Mouse (Mus musculus): ENCODE measurements around the gene Lbx2.

Gene Lbx2

DNA sequence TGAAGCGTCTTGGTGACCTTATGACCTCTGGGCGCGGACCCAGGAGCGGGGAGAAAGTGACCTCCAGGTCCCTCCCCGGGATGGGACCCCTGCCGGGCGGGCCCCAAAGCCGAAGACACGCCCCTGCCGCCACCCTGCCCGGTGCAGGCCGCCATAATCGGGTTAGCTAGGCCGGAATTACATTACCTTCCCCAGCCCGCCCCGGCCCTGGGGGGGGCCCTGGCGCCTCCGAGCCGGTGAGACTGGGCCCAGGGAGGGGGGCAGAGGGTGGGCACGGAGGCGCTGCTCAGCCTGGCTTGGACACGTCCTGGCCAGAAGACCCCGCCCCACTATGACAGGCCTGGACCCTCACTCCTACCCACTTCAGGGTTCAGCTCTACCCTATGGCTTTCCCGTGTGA lies 14.9 kb upstream of the Lbx2 start:
- DNase-seq, result peak in 1 of 2 experiments; percentile 49

DNA sequence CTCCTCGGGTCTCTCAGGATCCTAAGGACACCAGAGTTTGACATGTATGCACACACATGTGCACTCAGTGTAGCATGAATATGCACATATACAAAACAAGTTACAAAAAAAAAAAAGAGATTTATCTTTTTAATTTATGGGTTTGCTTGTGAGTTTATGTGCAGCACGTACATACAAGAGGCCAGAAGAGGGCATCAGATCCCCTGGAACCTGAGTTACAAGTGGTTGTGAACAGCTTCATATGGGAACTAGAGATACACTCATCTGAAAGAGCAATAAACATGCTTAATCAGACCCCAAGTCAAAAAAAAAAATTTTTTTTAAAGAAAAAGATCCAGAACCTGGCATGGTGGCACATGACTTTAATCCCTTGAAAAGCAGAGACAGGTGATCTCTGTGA lies 11.2 kb upstream of the Lbx2 start:
- DNase-seq, result no peak

DNA sequence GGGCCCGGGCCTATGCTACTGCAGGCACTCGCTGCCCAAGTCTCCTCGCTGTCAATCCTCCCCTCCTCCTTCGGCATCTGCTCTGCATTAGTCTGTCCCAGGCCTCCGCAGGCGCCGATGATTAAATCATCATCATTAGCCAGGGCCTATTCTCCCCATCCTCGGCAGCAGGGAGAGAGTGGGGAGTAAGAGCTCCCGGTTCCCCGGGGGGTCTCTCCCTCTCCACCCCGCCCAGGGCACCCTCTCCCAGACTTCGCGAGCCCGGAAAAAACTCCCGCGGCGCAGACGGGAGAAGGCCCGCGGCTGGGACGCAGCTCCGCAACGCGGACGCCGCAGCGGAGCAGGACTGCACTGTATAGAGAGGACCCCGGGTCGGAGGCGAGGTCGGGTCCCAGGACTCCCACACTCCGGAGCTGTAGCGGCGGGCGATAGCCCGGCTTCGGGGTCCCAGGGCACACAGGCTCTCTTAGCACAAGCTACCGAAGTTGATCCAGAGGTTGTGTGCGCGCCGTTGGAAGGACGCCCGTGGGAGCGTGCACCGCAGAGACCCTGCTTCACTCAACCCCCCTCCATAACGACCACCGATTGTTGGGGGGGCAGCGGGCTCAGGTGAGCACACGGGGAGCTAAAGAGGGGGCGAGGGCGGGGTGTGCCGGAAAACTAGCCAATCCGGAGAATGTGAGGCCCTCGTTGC lies 8.4 kb upstream of the Lbx2 start, which contains the start of gene Pcgf1:
Gene Pcgf1, plus strand, starts transcription at position 240 of the 694 bp plus-strand sequence.
- peak in 1 of 2 experiments; percentile 68 for DNase-seq

DNA sequence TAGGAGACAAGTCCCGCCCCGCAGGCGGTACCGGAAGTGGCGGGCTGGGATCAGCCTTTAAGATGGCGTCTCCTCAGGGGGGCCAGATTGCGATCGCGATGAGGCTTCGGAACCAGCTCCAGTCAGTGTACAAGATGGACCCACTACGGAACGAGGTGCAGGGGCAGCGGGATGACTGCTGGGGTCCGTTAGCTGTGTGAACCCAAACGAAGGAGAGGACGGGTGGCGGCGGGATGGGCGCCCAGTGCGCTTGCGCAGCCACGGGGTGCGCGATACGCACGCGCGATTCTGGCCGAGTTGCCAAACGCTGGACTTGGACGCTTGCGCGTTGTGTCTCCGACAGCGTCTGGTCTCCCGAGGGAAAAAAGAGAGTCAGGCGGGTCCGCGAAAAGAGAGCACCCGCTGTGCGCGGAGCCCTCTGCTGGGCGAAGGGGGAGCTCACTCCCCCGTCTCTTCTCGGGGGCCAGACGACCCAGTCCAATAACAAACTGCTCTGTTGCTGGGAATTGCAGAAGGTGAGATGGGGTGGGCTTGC lies 7.8 kb upstream of the Lbx2 start:
- peak; percentile 100 for DNase-seq

DNA sequence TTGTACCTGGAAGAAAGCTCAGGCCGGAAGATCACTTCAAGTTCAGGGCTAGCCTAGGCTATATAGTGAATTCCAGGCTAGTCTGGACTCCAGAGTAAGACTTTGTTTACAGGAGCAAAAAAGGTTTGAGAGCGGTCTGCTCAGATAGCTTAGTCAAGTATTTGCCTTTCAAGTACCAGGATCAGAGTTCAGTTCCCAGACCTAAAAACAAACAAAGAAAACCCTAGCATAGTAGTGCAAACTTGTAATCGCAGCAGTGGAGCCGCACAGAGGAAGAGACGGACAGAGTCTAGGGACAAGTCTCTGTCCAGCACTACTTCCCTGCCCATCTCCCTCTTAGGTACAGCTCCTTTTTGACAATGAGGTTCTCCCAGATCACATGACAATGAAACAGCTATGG lies 6.0 kb upstream of the Lbx2 start:
- DNase-seq, result no peak

DNA sequence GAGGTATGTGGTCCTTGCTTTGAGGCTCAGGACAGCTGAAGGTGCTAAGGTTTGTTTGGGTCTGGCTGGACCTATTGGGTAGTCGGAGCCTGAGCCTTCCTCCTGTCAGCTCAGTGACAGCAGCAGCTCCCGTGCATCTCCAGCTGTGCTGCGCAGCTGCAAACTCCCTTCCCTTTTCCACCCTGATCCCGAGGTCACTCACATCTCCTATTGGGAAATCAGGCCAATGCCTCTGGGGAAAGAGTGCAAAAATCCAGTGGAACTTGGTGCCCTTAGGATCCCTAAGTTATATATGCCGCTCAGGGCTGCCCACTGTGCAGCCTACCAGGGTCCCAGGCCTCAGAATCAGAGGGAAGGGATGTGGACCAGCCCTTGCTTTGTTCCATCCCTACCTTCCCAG lies 2.7 kb upstream of the Lbx2 start:
- no peak for DNase-seq

DNA sequence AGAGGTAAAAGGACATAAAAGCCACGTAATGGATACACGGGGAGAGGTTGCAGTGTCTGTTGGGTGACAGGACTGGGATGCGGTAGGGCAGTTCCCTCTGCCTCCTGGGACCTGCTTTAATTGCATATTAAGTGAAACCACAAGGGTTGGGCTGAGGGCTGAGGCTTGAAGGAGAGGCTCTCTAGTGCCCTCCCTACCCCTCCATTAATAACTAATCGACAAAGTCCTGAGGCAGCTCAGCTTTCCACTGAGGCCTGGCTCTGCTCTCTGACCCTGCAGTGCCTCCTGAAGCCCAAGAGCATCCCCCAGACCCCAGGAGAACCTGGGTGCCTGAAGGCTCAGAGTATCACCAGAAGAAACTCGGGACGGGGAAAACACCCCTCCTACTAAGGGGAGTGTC lies 1.7 kb upstream of the Lbx2 start:
- no peak for DNase-seq

DNA sequence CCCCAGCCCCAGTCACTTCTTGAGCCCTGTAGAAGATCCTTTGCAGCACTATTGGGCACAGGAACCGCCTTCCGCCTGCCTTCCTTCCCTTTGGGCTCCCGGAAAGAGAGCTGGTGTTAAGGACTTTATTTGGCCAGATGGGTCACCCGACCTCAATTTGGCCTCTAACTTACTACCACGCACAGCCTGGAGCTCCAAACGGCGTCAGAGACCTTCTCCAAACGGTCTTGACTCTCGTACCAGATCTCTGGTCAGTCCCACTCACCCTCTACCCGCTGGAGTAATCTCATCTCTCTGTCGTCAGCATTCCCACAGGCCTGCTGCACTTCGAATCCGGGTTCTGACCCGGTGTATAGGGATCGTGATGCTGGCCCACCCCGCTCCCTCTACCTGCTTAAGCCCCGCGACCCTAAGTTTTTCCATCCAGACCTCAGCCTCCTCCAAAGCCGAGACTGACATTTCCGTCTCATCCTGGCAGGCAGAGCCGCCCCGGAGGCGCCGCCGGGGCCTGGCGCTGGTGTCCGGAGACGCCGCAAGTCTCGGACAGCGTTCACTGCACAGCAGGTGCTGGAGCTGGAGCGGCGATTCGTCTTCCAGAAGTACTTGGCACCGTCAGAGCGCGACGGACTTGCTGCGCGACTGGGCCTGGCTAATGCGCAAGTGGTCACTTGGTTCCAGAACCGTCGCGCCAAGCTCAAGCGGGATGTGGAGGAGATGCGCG lies 1.2 kb downstream of the Lbx2 start:
- peak; percentile 59 to 67 for DNase-seq

DNA sequence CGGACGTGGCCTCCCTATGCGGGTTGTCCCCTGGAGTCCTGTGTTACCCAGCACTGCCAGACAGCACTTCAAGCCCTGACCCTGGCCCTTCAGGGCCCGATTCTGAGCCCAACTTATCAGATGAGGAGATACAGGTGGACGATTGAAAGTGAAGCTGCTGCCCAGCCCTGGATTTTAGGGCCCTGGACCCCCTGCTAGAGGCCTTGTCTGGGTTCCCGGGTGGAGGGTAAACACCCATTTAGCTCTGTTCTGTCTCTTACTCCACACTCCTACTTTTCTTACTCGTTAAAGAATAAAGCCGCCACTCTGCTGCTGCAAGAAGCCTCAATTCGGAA lies 1.7 kb downstream of the Lbx2 start:
- DNase-seq, result no peak

DNA sequence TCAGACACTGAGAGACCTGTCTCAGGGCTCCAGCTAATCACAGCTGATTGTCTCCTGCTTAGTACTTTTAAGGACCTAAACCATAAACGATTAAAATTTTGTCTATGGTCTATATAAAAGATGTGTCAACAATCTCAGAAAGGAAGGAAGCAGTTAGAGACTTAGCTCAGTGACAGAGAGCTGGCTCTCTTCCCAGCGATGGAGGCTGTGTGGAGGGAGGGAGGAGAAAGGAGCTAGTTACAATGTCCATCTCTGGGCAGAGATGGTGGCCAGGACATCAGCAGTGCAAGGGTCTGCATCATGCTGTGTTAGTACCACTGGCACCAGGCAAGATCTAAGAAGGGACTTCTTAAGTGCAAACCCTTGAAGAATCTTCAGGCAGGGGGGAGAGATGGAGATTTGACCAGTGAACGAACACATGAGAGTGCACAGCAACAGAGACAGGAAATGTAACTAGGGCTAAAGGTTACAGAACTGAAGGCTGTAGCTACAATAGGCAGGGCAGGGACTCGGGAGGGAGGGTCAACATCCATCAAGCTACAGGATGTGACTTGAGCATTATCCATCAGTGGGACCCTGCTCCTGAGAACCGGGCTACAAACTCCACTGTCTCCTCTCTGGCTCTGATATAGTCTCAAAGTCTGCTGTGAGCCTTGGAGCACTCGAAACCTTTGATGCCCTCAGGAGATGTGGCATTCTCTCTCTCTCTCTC lies 6.4 kb downstream of the Lbx2 start:
- no peak for DNase-seq

DNA sequence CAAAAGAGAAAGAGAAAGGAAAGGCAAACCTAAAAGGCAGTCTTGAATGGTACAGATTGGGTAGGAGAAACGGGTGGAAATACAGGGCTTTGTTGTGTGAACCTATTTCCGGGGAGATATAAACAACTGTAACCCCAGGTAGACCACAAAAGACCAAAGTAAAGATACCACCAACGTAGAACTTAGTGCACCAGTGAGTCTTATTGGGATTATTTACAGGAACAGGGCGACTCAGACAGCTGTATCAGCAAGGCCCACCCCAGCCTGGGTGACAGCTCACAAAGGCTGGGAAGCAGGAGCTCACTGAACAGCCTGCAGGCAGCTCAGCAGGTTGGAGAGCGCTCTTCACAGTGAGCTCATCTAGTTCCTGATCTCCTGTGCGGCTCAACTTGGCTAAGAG lies 9.8 kb downstream of the Lbx2 start:
- no peak for DNase-seq

DNA sequence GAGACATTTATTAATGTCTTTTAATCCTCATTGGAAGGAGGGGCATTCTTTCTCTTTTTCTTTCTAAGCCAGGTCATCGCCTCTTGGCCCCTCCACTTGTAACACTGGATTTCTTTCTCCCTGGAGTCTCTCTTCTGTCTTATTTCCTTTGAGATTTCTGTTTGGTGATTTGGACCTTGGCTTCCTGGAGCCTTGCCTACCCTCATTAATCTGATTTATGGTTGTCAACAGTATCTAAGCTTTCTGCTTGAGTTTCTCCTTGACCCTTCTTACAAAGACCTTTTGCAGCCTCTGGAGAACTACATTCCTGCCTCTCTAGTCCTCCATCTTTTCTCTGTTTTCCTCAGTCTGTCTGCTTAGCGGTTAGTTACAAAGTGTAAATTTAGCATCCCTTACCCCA lies 12.2 kb downstream of the Lbx2 start:
- no peak for DNase-seq

DNA sequence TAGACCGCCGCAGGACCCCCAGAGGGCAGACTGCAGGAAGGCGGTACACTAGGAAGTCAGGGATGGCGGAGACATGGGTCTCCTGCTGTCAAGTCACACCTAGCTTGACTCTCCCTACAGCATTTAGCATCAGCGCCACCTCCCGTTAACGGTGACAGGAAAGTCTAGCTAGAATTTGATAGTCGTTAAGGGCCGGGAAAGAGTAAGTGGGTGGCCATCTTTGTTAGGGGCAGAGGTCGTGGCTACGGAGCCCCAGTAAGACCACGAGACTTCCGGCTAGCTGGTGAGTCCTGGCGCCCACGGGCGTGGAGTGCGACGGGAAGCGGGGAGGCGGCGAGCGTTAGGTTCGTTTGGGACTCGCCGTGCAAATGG lies 15.1 kb downstream of the Lbx2 start, which contains the start of the genes Ccdc142 and Gm42688:
Gene Ccdc142, plus strand, starts transcription at position 286 of the 372 bp plus-strand sequence.
Gene Gm42688, plus strand, starts transcription at position 302 of the 372 bp plus-strand sequence.
- DNase-seq, result peak; percentile 92 to 93

DNA sequence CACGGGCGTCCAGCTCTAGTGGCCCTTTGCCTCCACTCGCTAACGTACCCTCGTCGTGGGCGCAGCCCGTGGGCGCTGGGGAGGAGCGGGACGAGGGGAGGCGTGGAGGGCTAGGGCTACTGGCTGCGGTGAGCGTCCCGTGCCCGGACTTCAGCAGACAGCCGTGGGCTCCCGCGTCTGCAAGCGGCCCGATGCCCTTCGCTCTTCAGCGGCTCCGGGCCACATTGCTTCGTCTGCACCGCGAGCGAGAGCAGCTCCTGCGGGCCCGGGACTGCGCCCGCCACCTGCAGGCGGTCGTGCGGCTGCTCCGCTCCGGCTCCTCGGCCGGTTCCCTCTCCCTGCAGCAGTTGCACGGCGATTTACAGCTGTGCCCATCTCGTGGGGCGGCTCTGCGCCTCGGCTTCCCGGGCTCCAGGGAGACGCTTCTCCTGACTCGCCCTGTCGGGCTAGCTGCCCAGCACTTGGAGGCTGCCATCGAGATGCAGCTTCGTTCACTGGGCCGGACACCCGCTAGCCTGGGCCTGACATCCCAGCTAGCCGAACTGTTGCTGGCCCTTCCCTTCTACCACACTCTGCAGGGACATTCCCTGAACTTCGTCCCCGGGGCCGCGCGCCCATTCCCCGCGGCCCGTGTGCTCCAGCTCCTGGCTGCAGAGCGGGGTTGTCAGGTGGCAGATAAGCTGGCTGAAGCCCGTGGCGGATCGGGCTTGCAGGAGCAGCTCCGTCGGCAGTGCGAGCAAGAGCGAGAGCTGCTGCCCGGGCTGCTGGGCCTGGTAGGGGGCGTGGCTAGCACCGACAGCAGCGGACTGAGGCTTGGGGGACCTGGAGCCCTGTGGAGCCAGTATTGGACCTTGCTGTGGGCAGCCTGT lies 15.8 kb downstream of the Lbx2 start:
- peak; percentile 72 to 74 for DNase-seq

DNA sequence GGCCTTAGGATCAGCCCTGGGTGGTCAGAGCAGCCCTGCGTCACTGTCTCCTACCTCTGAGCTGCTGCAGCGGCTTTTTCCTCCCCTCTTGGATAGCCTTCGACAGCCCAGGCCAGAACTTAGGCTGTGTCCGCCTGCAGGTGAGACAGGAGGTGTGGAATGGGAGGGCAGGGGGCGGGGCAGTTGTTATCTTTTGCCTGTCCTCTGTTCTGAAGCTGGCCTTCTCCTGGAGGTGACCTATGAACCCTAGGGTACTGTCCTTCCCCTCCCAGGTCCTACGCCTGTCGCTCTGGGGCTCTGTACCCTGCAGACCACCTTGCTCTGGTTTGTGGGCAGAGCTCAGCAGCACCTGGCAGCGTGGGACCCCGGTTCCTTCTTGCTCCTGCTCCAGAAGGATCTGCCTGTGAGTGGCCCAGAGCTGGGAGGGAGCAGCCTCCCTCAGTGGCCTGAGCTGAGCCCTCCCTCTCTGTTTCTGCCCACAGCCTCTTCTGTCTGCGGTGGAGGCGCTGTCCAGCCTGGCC lies 17.0 kb downstream of the Lbx2 start:
- DNase-seq, result no peak

DNA sequence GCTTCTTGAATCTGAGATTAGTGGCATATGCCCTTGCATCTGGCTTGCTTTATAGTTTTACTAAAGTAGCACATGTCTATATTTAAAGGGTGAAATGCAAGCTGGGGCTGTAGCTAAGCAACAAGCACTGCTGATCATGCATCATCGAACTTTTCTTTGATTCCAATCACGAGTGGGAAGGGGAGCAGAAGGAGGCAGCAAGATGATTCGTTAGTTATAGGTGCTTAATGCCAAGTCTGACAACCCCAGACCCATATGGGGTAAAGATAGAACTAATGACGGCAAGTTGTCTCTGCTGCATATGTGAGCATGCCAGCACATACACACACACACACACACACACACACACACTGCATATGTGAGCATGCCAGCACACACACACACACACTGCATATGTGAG lies 18.0 kb downstream of the Lbx2 start:
- DNase-seq, result no peak

DNA sequence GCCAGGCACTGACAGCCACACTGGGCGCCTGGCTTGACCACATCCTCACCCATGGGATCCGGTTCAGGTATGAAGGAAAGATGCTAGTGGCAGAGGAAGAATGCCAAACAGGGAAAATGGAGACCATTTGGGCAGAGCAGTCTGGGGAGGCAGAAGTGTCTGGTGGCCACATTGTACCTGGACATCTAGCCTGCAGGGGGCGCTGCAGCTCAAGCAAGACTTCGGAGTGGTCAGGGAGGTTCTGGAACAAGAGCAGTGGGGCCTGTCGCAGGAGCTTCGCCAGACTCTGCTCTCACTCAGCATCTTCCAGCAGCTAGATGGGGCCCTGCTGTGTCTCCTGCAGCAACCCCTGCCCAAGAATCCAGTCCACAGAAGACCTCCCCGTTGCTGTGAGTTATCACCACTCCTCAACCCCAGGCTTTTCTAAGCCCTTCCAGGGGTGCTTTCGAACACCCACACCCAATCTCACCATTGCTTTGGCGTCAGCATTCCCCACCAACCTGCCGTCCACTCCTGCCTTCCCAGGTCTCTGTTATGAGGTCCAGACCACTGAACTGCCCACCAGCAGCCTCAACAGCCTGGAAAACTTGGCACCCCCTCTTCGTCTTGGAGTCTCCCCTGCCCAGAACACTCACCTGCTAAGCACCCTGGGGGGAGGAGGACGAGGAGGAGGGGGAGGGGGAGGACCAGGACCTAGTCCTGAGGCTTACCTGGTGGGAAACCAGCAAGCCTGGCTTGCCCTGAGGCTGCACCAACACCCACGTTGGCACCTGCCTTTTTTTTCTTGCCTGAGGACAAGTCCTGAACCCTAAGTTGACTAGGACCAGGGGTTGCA lies 21.6 kb downstream of the Lbx2 start:
- peak; percentile 88 to 91 for DNase-seq

DNA sequence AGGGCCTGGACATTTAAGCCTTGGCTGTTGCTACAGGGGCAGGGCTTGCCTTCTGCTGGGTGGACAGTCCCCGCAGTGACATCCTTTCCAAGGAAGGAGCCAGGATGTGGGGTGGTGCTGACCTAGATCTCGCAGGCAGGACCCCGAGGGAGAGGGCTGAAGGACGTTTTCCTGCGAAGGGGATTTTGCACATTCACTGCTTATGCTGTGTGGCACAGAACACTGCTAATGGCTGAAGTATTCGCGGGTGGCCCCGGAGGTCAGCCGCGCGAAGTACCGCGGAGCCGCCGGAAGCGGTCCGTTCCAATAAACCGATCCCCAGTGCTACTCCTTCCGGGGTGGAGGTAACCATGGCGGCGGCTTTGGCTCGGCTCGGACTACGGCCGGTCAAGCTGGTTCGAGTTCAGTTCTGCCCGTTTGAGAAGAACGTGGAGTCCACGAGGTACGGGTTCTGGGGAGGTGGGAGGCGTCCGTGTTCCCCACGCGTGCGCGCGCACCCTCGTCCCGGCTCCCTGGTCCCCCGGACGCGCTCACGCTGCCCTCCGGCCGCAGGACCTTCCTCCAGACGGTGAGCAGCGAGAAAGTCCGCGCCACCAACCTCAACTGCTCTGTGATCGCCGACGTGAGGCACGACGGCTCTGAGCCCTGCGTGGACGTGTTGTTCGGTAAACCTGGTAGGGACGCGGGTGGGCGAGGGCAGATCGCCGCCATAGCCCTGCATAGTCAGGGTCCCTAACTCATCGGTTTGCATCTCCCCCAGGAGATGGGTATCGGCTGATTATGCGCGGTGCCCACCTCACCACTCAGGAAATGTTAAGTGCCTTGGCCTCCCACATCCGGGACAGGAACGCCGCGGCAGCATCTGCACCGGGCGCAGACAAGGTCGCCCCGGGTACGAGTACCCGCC lies 22.8 kb downstream of the Lbx2 start, which contains the start of gene Mrpl53:
Gene Mrpl53, plus strand, starts transcription at position 279 of the 907 bp plus-strand sequence.
- peak; percentile 91 to 92 for DNase-seq

DNA sequence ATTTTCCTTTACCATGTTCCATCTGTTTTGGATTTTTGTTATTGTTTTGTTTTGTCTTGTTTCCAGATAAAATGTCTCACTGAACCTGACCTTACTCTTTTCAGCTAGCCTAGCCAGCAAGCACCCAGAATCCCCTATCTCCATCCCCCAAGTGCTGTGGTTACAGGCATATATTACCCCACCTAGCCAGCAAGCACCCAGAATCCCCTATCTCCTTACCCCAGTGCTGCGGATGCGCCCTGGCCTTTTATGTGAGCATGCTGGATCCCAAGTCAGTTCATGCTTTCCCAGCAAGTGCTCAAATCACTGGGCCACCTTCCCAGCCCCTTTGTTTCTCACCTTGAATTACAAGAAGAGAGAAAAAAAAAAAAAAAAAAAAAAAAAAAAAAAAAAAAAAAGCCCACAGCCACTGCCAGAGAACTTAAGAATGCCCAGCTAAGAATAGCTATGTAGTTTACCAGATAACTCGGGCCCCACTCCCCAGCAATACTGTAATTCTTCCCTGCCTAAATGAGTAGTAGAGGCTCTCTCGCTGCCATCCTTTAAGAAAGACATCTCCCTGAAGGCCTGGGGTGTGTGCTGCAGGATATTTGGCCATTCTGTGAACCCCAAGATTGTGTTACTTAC lies 25.5 kb downstream of the Lbx2 start:
- DNase-seq, result no peak
